10 mouse cellular contexts compared by ENCODE assay signal in the genomic region with DNA sequence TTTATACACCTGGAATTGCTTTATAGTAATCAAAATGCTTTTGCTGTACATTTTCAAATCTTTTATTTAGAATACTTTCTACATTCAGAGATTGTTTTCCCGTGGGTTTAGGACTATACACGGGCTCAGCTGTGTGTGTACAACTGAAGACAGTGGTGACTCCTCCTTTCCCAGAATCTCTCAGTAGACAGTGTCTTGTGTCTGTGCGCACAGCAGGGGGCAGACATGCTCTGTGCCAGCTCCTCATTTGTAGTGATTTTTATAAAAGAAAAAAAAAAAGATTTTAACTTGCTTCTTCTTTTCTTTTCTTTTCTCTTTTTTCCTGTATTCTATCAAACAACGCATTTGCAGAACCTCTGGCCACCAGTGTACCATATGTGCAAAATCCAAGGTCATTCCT.
DNase-seq lines count a peak whose midpoint lies in the region; ATAC-seq and TF ChIP-seq lines count a peak whose summit lies in the region.
"Had no signal": no experiment of that assay in that cellular context is flagged by ENCODE, and none has a peak within 500 bp of the region (broad histone marks: within the 10 kb centered on the region; RNA-seq: fewer than 3 reads in every experiment).

No protein-coding gene starts in this region.

- no peak overlapping the region for H3K27ac ChIP-seq in liver, embryonic 11.5 days (ENCODE audit: low read depth, low read length)
- H3K27ac ChIP-seq in kidney, postnatal 0 days = no peak overlapping the region
- no peak overlapping the region for H3K27ac ChIP-seq in lung, postnatal 0 days (ENCODE audit: low read length)

- no peak overlapping the region for H3K9ac ChIP-seq in liver, embryonic 11.5 days (ENCODE audit: low read depth, low read length)
- H3K9ac ChIP-seq in kidney, postnatal 0 days (ENCODE audit: low read depth, low read length) = no peak overlapping the region
- H3K9ac ChIP-seq in lung, postnatal 0 days (replicated peaks; ENCODE audit: low read depth) = no peak overlapping the region

- no peaks in the 10 kb centered on the region for H3K9me3 ChIP-seq in liver, embryonic 11.5 days (ENCODE audit: control insufficient read depth, low read length)
- H3K9me3 ChIP-seq in kidney, postnatal 0 days (replicated peaks; ENCODE audit: low read length) = no peaks in the 10 kb centered on the region
- H3K9me3 ChIP-seq in lung, postnatal 0 days (ENCODE audit: low read length) = no peaks in the 10 kb centered on the region
- H3K9me3 ChIP-seq: megakaryocyte, embryonic 14.5 days had no signal

- ATAC-seq in liver, embryonic 11.5 days (replicated peaks; ENCODE audit: low FRiP score) = no peak
- no peak for ATAC-seq in kidney, postnatal 0 days (replicated peaks; ENCODE audit: low FRiP score, low read depth)
- no peak for ATAC-seq in lung, postnatal 0 days
- no peak for ATAC-seq in megakaryocyte, adult 5-6 weeks (ENCODE audit: poor library complexity, severe bottlenecking)

- H3K4me2 ChIP-seq in liver, embryonic 11.5 days = no peak overlapping the region
- H3K4me2 ChIP-seq in kidney, postnatal 0 days (ENCODE audit: low read length) = no peak overlapping the region
- H3K4me2 ChIP-seq in lung, postnatal 0 days (replicated peaks; ENCODE audit: low read depth, low read length) = no peak overlapping the region

- no peaks in the 10 kb centered on the region for H3K27me3 ChIP-seq in liver, embryonic 11.5 days (replicated peaks; ENCODE audit: control insufficient read depth, insufficient read depth, low read length)
- H3K27me3 ChIP-seq in kidney, postnatal 0 days (ENCODE audit: insufficient read depth, low read length) = no peaks in the 10 kb centered on the region
- H3K27me3 ChIP-seq in lung, postnatal 0 days (replicated peaks; ENCODE audit: insufficient read depth, low read length) = no peaks in the 10 kb centered on the region
- H3K27me3 ChIP-seq: megakaryocyte, embryonic 14.5 days had no signal

- DNase-seq in liver = peak; percentile 27
- no peak for DNase-seq in liver, embryonic 11.5 days (ENCODE audit: low spot score)
- DNase-seq in adrenal gland, postnatal 10 days = peak; percentile 49
- peak; percentile 12 for DNase-seq in fibroblast of lung, adult 2 months (ENCODE audit: low read depth)
- DNase-seq in kidney, postnatal 0 days (ENCODE audit: low spot score) = peak; percentile 83
- DNase-seq in lung, postnatal 0 days (ENCODE audit: low spot score) = peak; percentile 44
- DNase-seq in right cerebral cortex, postnatal 10 days (ENCODE audit: low spot score in 2 of 2) = peak; percentile 73 to 80

- no peaks in the 10 kb centered on the region for H3K4me1 ChIP-seq in liver, embryonic 11.5 days (replicated peaks; ENCODE audit: control insufficient read depth, insufficient read depth, low read length)
- H3K4me1 ChIP-seq in kidney, postnatal 0 days (replicated peaks; ENCODE audit: insufficient read depth, low read length) = no peaks in the 10 kb centered on the region
- H3K4me1 ChIP-seq in lung, postnatal 0 days (ENCODE audit: insufficient read depth, low read depth, low read length) = no peaks in the 10 kb centered on the region
- H3K4me1 ChIP-seq: megakaryocyte, embryonic 14.5 days had no signal

- no peak for TF ChIP-seq EP300 in lung, postnatal 0 days (IDR thresholded peaks at IDR 0.05)

- H3K4me3 ChIP-seq in liver, embryonic 11.5 days (ENCODE audit: low read depth, low read length) = no peak overlapping the region
- no peak overlapping the region for H3K4me3 ChIP-seq in kidney, postnatal 0 days (replicated peaks; ENCODE audit: low read depth, low read length)
- H3K4me3 ChIP-seq in lung, postnatal 0 days (ENCODE audit: low read depth, low read length) = no peak overlapping the region
- H3K4me3 ChIP-seq: erythroblast, embryonic 14.5 days; megakaryocyte, embryonic 14.5 days had no signal

- WGBS in liver, embryonic 11.5 days = 36% methylated on average over 4 of the region's 4 CpGs
- WGBS in kidney, postnatal 0 days = 43% methylated on average over 4 of the region's 4 CpGs
- 31% methylated on average over 4 of the region's 4 CpGs for WGBS in lung, postnatal 0 days

- TF ChIP-seq CTCF in kidney, postnatal 0 days (IDR thresholded peaks at IDR 0.05; ENCODE audit: low read depth) = peak; percentile 79
- TF ChIP-seq CTCF in lung, postnatal 0 days (IDR thresholded peaks at IDR 0.05) = peak; percentile 69

- H3K36me3 ChIP-seq in liver, embryonic 11.5 days (ENCODE audit: control insufficient read depth, insufficient read depth, low read length) = no peaks in the 10 kb centered on the region
- H3K36me3 ChIP-seq in kidney, postnatal 0 days (ENCODE audit: insufficient read depth, low read length) = no peaks in the 10 kb centered on the region
- no peaks in the 10 kb centered on the region for H3K36me3 ChIP-seq in lung, postnatal 0 days (ENCODE audit: insufficient read depth, low read length)
